Mouse (Mus musculus) Muller cell, postnatal 12 days (primary cell): ENCODE data around the gene Dab1.

Source experiments
- DNase-seq: peaks from one replicate; pipeline ENCODE4 v3.0.0-alpha.2; 2015; ENCODE audit errors: inconsistent ontology term

The Dab1 gene

DNA sequence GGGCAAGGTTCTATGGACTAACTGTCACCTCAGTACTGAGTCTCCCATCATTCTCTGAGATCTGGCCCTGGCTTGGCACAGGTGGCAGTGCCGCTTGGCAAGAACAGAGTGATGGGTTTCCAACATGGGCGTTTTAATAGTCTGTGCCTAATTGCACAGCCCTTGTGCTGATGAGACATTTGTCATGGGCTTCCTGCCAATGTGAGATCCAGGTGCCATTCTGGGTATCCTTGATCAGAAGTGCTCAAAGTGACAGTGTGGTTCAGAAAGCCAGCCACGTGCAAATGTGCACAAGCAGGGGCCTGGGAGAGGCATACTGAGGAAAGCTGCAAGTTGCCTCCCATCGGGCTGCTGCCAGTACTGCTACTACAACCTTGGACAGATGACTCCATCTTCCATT lies 203.5 kb downstream of the Dab1 start:
- no peak for DNase-seq

DNA sequence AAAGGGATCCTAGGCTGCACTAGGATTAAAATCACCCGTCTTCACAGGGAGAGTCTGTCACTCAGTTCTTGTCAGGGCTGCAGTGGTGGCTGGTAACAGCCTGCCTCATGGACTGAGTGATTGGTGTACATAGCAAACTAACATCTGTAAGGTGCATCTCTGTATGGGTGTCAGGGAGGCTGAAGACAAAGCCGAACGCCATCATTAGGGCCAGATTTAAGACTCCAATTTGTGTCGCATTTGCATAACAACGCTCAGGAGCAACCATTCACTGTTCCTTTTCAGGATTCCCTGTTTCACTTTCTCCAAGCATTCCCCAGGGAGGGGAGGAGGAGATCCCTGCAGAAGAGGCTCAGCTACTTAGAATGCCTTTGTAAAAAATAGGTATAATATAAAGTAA lies 219.2 kb downstream of the Dab1 start:
- DNase-seq, result no peak

GRCm38 (mm10) chr4:103839541-103839940 lies 220.4 kb downstream of the Dab1 start:
- no peak for DNase-seq

DNA sequence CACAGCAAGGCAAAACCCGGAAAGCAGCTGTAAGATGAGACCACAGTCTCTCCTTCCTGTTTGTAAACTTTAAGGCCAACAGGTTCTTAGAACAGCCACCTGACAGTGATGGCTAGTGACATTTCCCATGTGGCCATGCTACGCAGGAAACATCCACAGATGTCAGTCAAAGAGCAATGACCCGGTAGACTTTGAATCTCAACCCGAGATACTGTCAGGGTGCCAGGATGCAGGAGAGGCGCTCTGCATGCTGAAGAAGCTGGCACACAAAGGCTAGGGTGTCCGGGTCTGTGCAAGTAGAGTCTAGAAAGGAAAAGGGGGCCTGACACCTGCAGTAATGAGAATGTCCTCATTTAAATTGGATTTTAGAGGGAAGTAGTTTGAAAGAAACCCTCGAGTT lies 222.0 kb downstream of the Dab1 start:
- no peak for DNase-seq

- DNase-seq, result no peak
These were observed 225.5 kb downstream of the Dab1 start for GRCm38 (mm10) chr4:103844635-103845034.

GRCm38 (mm10) chr4:103857173-103857572 lies 238.0 kb downstream of the Dab1 start:
- no peak for DNase-seq

DNA sequence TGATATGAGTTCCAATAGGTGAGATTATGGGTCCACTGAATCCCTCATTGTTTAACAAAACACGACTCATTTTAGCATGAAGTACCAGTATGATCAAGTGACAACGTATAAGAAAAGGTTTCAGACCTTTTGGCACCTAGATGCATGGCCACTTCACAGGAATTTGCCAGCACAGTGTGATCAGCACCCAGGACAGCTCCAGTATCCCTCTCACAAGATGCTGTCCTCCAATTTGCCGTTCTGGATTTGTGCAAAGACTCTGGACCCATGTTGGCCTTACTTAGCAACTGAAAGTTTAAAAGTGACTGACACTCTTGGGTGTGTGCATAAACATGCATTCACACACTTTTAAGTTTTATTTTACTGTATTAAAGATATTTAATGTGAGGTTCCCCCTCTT lies 256.4 kb downstream of the Dab1 start:
- DNase-seq, result no peak

- no peak for DNase-seq
These were observed 259.7 kb downstream of the Dab1 start for GRCm38 (mm10) chr4:103878841-103879240.

GRCm38 (mm10) chr4:103881641-103882040 lies 262.5 kb downstream of the Dab1 start:
- DNase-seq, result no peak

- DNase-seq, result no peak
These were observed 268.9 kb downstream of the Dab1 start for GRCm38 (mm10) chr4:103888086-103888485.

DNA sequence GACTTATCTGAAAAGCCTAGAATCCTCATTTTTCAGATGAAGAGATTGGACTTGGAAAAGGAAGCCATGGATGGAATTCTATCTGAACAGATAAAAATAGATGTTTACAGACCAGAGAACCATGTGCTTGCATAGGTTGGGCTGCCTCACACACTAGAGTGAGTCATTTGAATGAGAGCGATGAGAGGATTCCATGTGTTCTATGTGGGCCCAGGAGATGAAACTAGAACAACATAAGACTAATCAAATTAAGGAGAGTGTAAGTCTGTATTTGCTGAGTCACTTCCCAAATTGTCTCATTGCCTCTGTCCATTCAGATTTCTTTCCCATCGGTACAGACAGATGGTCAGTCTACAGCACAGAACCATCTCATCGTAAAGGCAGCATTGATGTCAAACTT lies 270.0 kb downstream of the Dab1 start:
- no peak for DNase-seq

DNA sequence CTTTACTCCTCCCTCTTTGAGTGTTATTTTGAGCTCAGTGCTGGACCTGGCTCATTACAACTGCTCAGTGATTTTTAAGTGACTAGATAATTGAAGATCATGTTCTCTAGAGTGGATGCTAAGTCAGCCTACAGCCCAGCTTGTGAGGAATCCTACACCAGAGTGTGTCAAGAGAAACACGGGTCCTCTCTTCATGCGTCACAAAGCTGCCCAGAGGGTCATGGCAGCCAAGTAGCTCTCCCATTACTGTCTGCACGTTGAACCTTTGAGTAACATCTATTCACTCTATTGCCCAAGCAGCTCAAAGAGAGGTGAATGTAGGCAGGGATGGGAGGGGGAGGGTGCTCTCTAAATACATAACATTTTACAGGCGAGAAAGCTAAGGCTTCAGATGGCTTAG lies 277.6 kb downstream of the Dab1 start:
- DNase-seq, result no peak

DNA sequence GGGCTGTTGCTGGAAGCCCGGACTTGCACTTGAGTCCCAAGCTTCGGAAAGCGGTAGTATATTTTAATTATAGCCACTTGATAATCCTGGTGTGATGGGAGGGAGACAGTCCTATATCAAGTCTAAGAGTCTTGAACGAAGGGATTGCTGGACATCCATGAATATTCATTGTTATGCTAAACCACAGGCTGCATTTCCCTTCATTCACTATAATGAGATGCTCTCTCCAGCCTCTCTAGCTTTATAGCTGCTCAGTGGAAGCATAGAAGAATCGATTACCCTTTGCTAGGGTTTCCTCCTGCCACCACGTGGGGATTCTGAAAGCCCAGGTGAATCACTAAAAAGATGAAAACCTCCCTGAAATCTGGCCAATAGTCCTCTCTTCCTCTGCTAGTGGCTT lies 278.5 kb downstream of the Dab1 start:
- no peak for DNase-seq

- DNase-seq, result no peak
These were observed 292.3 kb downstream of the Dab1 start for GRCm38 (mm10) chr4:103911441-103911840.

DNA sequence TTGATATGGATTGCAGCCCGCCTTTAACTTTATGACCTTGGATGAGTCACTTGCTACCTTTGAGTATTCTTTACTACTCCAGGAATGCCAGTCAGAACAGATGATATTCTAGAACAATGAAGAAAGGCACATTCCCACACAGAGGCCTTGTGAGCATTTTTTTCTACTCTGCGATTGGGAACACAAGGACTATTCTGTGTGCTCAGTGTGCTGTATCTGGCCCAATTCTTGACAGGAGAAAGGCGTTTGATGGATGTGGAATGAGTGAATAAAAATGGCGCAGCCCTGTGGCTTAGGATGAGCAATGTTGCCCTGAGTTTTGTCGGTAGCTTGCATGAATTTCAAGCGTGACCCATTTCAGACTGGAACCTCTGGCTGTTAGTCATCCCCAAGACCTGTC lies 292.9 kb downstream of the Dab1 start:
- DNase-seq, result peak; percentile 79

- DNase-seq, result peak; percentile 37
These were observed 303.3 kb downstream of the Dab1 start for GRCm38 (mm10) chr4:103922431-103922931.

DNA sequence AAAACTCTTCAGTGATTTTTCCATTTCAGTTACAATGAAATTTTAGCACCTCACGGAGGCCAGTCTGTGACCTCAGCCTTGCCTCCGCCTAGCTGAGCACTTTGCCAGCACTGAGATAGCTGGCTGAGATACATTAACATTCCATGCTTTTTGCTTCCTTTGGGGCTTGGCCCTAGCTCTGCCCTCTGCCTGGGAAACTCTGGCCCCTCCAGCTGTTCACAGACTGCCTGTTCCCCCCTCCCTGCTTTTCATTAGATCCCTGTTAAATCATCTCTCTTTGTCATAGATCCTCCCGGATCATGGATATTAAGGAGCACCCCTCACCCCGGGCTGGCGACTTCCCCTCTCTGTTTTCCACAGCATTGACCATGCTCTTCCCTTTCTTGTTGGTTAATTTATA lies 307.5 kb downstream of the Dab1 start:
- DNase-seq, result no peak

GRCm38 (mm10) chr4:103929631-103930030 lies 310.5 kb downstream of the Dab1 start:
- peak; percentile 31 for DNase-seq

DNA sequence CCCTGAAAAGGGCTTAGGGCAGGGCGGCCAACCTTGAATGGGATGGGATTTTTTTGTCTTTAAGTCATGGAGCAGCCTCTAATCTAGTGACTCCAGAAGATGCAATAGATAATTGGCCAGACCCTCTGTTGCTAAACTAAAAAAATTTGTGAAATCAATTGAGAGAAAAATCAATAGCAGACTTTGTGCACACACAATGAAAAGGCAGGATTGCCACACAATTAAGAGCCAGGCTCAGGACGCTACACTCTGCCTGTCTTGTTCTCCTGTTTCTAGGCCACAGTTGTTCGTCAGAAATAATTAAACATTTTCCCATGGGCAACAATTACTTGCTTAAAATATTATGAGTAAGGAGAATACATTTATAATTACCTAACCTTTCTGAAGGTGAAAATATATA lies 315.2 kb downstream of the Dab1 start:
- DNase-seq, result no peak

- DNase-seq, result no peak
These were observed 329.1 kb downstream of the Dab1 start for GRCm38 (mm10) chr4:103948255-103948654.

GRCm38 (mm10) chr4:103953652-103954220 lies 334.6 kb downstream of the Dab1 start:
- DNase-seq, result no peak

GRCm38 (mm10) chr4:103961134-103962049 lies 342.2 kb downstream of the Dab1 start:
- peak; percentile 47 for DNase-seq

- no peak for DNase-seq
These were observed 350.7 kb downstream of the Dab1 start for GRCm38 (mm10) chr4:103969906-103970305.
